7 mouse cellular contexts compared by ENCODE assay signal in the genomic region with DNA sequence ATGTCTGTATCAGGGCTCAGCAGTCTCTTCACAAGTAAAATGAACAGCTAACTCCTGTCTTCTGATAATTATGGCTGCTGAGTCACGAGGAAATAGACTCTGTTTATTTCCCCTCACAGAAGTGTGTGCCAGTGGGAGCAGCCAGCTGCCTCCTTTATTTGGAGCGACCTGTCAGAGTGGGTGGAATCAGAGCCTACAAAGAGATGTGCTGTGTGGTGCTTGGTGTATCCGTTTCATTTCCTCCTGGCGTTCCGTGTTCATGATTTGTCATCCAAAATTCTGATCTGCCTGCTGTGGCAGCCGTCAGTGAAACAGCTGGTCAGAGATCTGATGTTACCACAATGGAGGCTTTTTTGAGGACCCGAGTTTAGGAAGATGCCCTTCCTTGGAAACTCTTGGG. TPM values are rescaled to one million over a fixed set of nuclear protein-coding genes. Genes with fewer than 3 reads are reported as not detected.
A peak's percentile ranks its signal among the peaks of the same experiment; 100 is the strongest.
DNase-seq lines count a peak whose midpoint lies in the region; TF ChIP-seq lines count a peak whose summit lies in the region.

No protein-coding gene starts in this region.

- peak overlapping the region; percentile 81 for H3K27ac ChIP-seq in left cerebral cortex, adult 2 months

- no peak for TF ChIP-seq CTCF in left cerebral cortex, adult 2 months (IDR thresholded peaks at IDR 0.05)

- intact Hi-C loops in left cerebral cortex, adult 2 months (cut with DNase I), result loop anchor here (1.0 to 5.0 kb wide), 3 partner anchors 47 to 90 kb away; a partner anchor contains a TSS

- peak; percentile 51 for DNase-seq in 3T3-L1 (ENCODE audit: low read depth, low spot score)
- peak; percentile 87 for DNase-seq in Muller cell, postnatal 12 days (ENCODE audit: inconsistent ontology term)
- peak; percentile 46 for DNase-seq in heart, adult 8-10 months (ENCODE audit: low spot score)
- DNase-seq in left cerebral cortex, adult 2 months (ENCODE audit: extremely low spot score in 1 of 2, low spot score in 2 of 2), result peak; percentile 65 to 71
- DNase-seq in right cerebral cortex, postnatal 10 days (ENCODE audit: low spot score in 2 of 2), result peak; percentile 66 to 81
- no peak for DNase-seq in cerebellum, adult 9-11 months
- no peak for DNase-seq in kidney, adult 11 months

- 0 out of 2 replicates have a peak overlapping the region, but pooled peaks have one; percentile 7 for H3K4me3 ChIP-seq in left cerebral cortex, adult 2 months

RNA-seq across cellular contexts. Expression of a gene that starts 47.3 kb away (rescaled TPM):
- total RNA-seq in heart, adult 8-10 months (2022), result 10 to 100 TPM in 2 of 4 experiments, 1 to 10 TPM in 2; 9.1 to 10.7 (median 10.2) TPM
- 100 to 1,000 TPM; 142 to 152 TPM for total RNA-seq in left cerebral cortex, adult 2 months (2021)

Comparison
In these comparisons a context has a peak if more than half of its experiments do, and no peak if none do; other contexts are left out.
1. DNase-seq: peak in 3T3-L1 (single experiment), Muller cell, postnatal 12 days (single experiment), heart, adult 8-10 months (single experiment), left cerebral cortex, adult 2 months (2 of 2) and right cerebral cortex, postnatal 10 days (2 of 2); none in cerebellum, adult 9-11 months (single experiment) and kidney, adult 11 months (single experiment).
2. RNA of a gene that starts 47.3 kb away (total RNA-seq): 142 to 152 TPM in left cerebral cortex, adult 2 months; 9.1 to 10.7 TPM in heart, adult 8-10 months; every median in the first group is over 10 times any median in the second.